Mouse (Mus musculus): ENCODE measurements around the gene Hnrnph2. TPM values are rescaled to one million over a fixed set of nuclear protein-coding genes. Genes with fewer than 3 reads are reported as not detected.

Gene Hnrnph2
- polyA plus RNA-seq, 1 experiment from 2014 or later, result 144 TPM

- H3K27ac ChIP-seq (replicated peaks; ENCODE audit: low read depth, low read length), result peak overlapping the region; percentile 79
- WGBS, result 21% methylated on average over 41 of the region's 43 CpGs
- no peaks in the 10 kb centered on the region for H3K4me1 ChIP-seq (ENCODE audit: control insufficient read depth, insufficient read depth, low read length)
- peak overlapping the region; percentile 56 for H3K9ac ChIP-seq (ENCODE audit: low read length)
- peak overlapping the region; percentile 49 for H3K4me3 ChIP-seq (ENCODE audit: low read depth, low read length)
- no peaks in the 10 kb centered on the region for H3K9me3 ChIP-seq (ENCODE audit: control insufficient read depth, low read length)
- H3K27me3 ChIP-seq (ENCODE audit: control insufficient read depth, insufficient read depth, low read length), result 0 out of 2 replicates have a peak, but pooled peaks cover 4% of the 10 kb centered on the region
- DNase-seq (ENCODE audit: low spot score) (no peak), ATAC-seq (ENCODE audit: insufficient number of reproducible peaks, low FRiP score, low TSS enrichment, low read depth) (peak; percentile 85)
- H3K4me2 ChIP-seq (ENCODE audit: low read depth, severe bottlenecking), result peak overlapping the region; percentile 34
- no peaks in the 10 kb centered on the region for H3K36me3 ChIP-seq (ENCODE audit: control insufficient read depth, insufficient read depth, low read length)
Observed at GRCm38 (mm10) chrX:134601380-134602120, 571 bp downstream of the Hnrnph2 start.

- no peak overlapping the region for H3K4me3 ChIP-seq (ENCODE audit: low read depth, low read length)
- H3K27me3 ChIP-seq (ENCODE audit: control insufficient read depth, insufficient read depth, low read length), result no peaks in the 10 kb centered on the region
- H3K9me3 ChIP-seq (ENCODE audit: control insufficient read depth, low read length), result no peaks in the 10 kb centered on the region
- no peak overlapping the region for H3K4me2 ChIP-seq (ENCODE audit: low read depth, severe bottlenecking)
- H3K36me3 ChIP-seq (ENCODE audit: control insufficient read depth, insufficient read depth, low read length), result no peaks in the 10 kb centered on the region
- DNase-seq (ENCODE audit: low spot score) (no peak), ATAC-seq (ENCODE audit: insufficient number of reproducible peaks, low FRiP score, low TSS enrichment, low read depth) (no peak)
- H3K9ac ChIP-seq (ENCODE audit: low read length), result no peak overlapping the region
- 52% methylated on average over 4 of the region's 4 CpGs for WGBS
- no peaks in the 10 kb centered on the region for H3K4me1 ChIP-seq (ENCODE audit: control insufficient read depth, insufficient read depth, low read length)
- no peak overlapping the region for H3K27ac ChIP-seq (replicated peaks; ENCODE audit: low read depth, low read length)
Observed at GRCm38 (mm10) chrX:134609472-134609871, 8.5 kb downstream of the Hnrnph2 start.

GRCm38 (mm10) chrX:134610984-134611383 lies 10.0 kb downstream of the Hnrnph2 start:
- no peak for DNase-seq (ENCODE audit: low spot score)
- no peaks in the 10 kb centered on the region for H3K36me3 ChIP-seq (ENCODE audit: control insufficient read depth, insufficient read depth, low read length)
- 88% methylated on average over 4 of the region's 4 CpGs for WGBS
- no peaks in the 10 kb centered on the region for H3K4me1 ChIP-seq (ENCODE audit: control insufficient read depth, insufficient read depth, low read length)
- no peak overlapping the region for H3K4me2 ChIP-seq (ENCODE audit: low read depth, severe bottlenecking)
- no peak overlapping the region for H3K4me3 ChIP-seq (ENCODE audit: low read depth, low read length)
- H3K9me3 ChIP-seq (ENCODE audit: control insufficient read depth, low read length), result no peaks in the 10 kb centered on the region
- no peak overlapping the region for H3K9ac ChIP-seq (ENCODE audit: low read length)
- H3K27ac ChIP-seq (replicated peaks; ENCODE audit: low read depth, low read length), result no peak overlapping the region
- no peaks in the 10 kb centered on the region for H3K27me3 ChIP-seq (ENCODE audit: control insufficient read depth, insufficient read depth, low read length)
- no peak for ATAC-seq (ENCODE audit: insufficient number of reproducible peaks, low FRiP score, low TSS enrichment, low read depth)

GRCm38 (mm10) chrX:134612285-134612959 lies 11.4 kb downstream of the Hnrnph2 start:
- 18% methylated on average over 15 of the region's 15 CpGs for WGBS
- peak; percentile 81 for DNase-seq (ENCODE audit: low spot score)
- H3K27me3 ChIP-seq (ENCODE audit: control insufficient read depth, insufficient read depth, low read length), result no peaks in the 10 kb centered on the region
- peak overlapping the region; percentile 35 for H3K4me2 ChIP-seq (ENCODE audit: low read depth, severe bottlenecking)
- H3K27ac ChIP-seq (replicated peaks; ENCODE audit: low read depth, low read length), result peak overlapping the region; percentile 80
- no peaks in the 10 kb centered on the region for H3K36me3 ChIP-seq (ENCODE audit: control insufficient read depth, insufficient read depth, low read length)
- no peaks in the 10 kb centered on the region for H3K4me1 ChIP-seq (ENCODE audit: control insufficient read depth, insufficient read depth, low read length)
- ATAC-seq (ENCODE audit: insufficient number of reproducible peaks, low FRiP score, low TSS enrichment, low read depth), result peak; percentile 95
- H3K9me3 ChIP-seq (ENCODE audit: control insufficient read depth, low read length), result no peaks in the 10 kb centered on the region
- peak overlapping the region; percentile 14 for H3K4me3 ChIP-seq (ENCODE audit: low read depth, low read length)
- H3K9ac ChIP-seq (ENCODE audit: low read length), result peak overlapping the region; percentile 27; the same call in 1 of the 2 replicates

GRCm38 (mm10) chrX:134614306-134614705 lies 13.3 kb downstream of the Hnrnph2 start:
- Histone ChIP-seq H3K27me3 (ENCODE audit: control insufficient read depth, insufficient read depth, low read length) (no peaks in the 10 kb centered on the region), H3K4me3 (ENCODE audit: low read depth, low read length) (no peak overlapping the region), H3K27ac (replicated peaks; ENCODE audit: low read depth, low read length) (no peak overlapping the region), H3K4me2 (ENCODE audit: low read depth, severe bottlenecking) (no peak overlapping the region), H3K9me3 (ENCODE audit: control insufficient read depth, low read length) (no peaks in the 10 kb centered on the region), H3K4me1 (ENCODE audit: control insufficient read depth, insufficient read depth, low read length) (no peaks in the 10 kb centered on the region), H3K36me3 (ENCODE audit: control insufficient read depth, insufficient read depth, low read length) (no peaks in the 10 kb centered on the region), H3K9ac (ENCODE audit: low read length) (no peak overlapping the region)
- 73% methylated on average over 2 of the region's 2 CpGs for WGBS
- no peak for ATAC-seq (ENCODE audit: insufficient number of reproducible peaks, low FRiP score, low TSS enrichment, low read depth)
- DNase-seq (ENCODE audit: low spot score), result no peak

- Histone ChIP-seq H3K9ac (ENCODE audit: low read length) (no peak overlapping the region), H3K4me1 (ENCODE audit: control insufficient read depth, insufficient read depth, low read length) (no peaks in the 10 kb centered on the region), H3K4me3 (ENCODE audit: low read depth, low read length) (no peak overlapping the region), H3K36me3 (ENCODE audit: control insufficient read depth, insufficient read depth, low read length) (no peaks in the 10 kb centered on the region), H3K27ac (replicated peaks; ENCODE audit: low read depth, low read length) (no peak overlapping the region), H3K9me3 (ENCODE audit: control insufficient read depth, low read length) (no peaks in the 10 kb centered on the region), H3K27me3 (ENCODE audit: control insufficient read depth, insufficient read depth, low read length) (no peaks in the 10 kb centered on the region), H3K4me2 (ENCODE audit: low read depth, severe bottlenecking) (no peak overlapping the region)
- DNase-seq (ENCODE audit: low spot score) (no peak), ATAC-seq (ENCODE audit: insufficient number of reproducible peaks, low FRiP score, low TSS enrichment, low read depth) (no peak)
- 69% methylated on average over 9 of the region's 9 CpGs for WGBS
Observed at GRCm38 (mm10) chrX:134619695-134620094, 18.7 kb downstream of the Hnrnph2 start.

GRCm38 (mm10) chrX:134620254-134620865 lies 19.4 kb downstream of the Hnrnph2 start:
- H3K4me3 ChIP-seq (ENCODE audit: low read depth, low read length), result no peak overlapping the region
- H3K36me3 ChIP-seq (ENCODE audit: control insufficient read depth, insufficient read depth, low read length), result no peaks in the 10 kb centered on the region
- H3K27me3 ChIP-seq (ENCODE audit: control insufficient read depth, insufficient read depth, low read length), result no peaks in the 10 kb centered on the region
- DNase-seq (ENCODE audit: low spot score), result no peak
- no peaks in the 10 kb centered on the region for H3K4me1 ChIP-seq (ENCODE audit: control insufficient read depth, insufficient read depth, low read length)
- 68% methylated on average over 8 of the region's 8 CpGs for WGBS
- no peak overlapping the region for H3K9ac ChIP-seq (ENCODE audit: low read length)
- no peaks in the 10 kb centered on the region for H3K9me3 ChIP-seq (ENCODE audit: control insufficient read depth, low read length)
- no peak for ATAC-seq (ENCODE audit: insufficient number of reproducible peaks, low FRiP score, low TSS enrichment, low read depth)
- no peak overlapping the region for H3K27ac ChIP-seq (replicated peaks; ENCODE audit: low read depth, low read length)
- H3K4me2 ChIP-seq (ENCODE audit: low read depth, severe bottlenecking), result no peak overlapping the region

GRCm38 (mm10) chrX:134621685-134622084 lies 20.7 kb downstream of the Hnrnph2 start:
- ATAC-seq (ENCODE audit: insufficient number of reproducible peaks, low FRiP score, low TSS enrichment, low read depth), result no peak

More at GRCm38 (mm10) chrX:134621685-134622084, 20.7 kb downstream of the Hnrnph2 start:
- Histone ChIP-seq H3K27ac (replicated peaks; ENCODE audit: low read depth, low read length) (no peak overlapping the region), H3K9ac (ENCODE audit: low read length) (no peak overlapping the region), H3K27me3 (ENCODE audit: control insufficient read depth, insufficient read depth, low read length) (no peaks in the 10 kb centered on the region), H3K9me3 (ENCODE audit: control insufficient read depth, low read length) (no peaks in the 10 kb centered on the region), H3K4me3 (ENCODE audit: low read depth, low read length) (no peak overlapping the region), H3K4me2 (ENCODE audit: low read depth, severe bottlenecking) (no peak overlapping the region), H3K36me3 (ENCODE audit: control insufficient read depth, insufficient read depth, low read length) (no peaks in the 10 kb centered on the region), H3K4me1 (ENCODE audit: control insufficient read depth, insufficient read depth, low read length) (no peaks in the 10 kb centered on the region)
- WGBS, result 75% methylated on average over 3 of the region's 3 CpGs
- DNase-seq (ENCODE audit: low spot score), result no peak
